Mouse (Mus musculus) urinary bladder, postnatal 10 days (tissue): ENCODE data around the gene Slc7a10.
"Not testable (repeated sequence)": the region's sequence is repeated elsewhere in the genome, so short reads cannot be mapped to it uniquely, and the experiment has no call there.

ENCODE experiments used
- DNase-seq: peaks from one replicate; pipeline ENCODE4 v3.0.0; 2022; ENCODE audit warnings: low spot score

The Slc7a10 gene

GRCm38 (mm10) chr7:35237935-35238334 is 51.8 kb downstream of the Slc7a10 start:
- not testable (repeated sequence) for DNase-seq
